Mouse (Mus musculus): ENCODE measurements around the gene Gstp3.

- TF ChIP-seq CTCF (IDR thresholded peaks at IDR 0.05; ENCODE audit: control insufficient read depth, insufficient read depth, insufficient replicate concordance, low read depth, low read length) (no peak), POLR2A (IDR thresholded peaks at IDR 0.05; ENCODE audit: control insufficient read depth, low read depth, low read length) (no peak)
Observed at GRCm38 (mm10) chr19:4015635-4016034, 43.7 kb downstream of the Gstp3 start.

Data from testis, adult 2 months (tissue).